Mouse (Mus musculus): ENCODE results near the gene Gm14862.

The Gm14862 gene

DNA sequence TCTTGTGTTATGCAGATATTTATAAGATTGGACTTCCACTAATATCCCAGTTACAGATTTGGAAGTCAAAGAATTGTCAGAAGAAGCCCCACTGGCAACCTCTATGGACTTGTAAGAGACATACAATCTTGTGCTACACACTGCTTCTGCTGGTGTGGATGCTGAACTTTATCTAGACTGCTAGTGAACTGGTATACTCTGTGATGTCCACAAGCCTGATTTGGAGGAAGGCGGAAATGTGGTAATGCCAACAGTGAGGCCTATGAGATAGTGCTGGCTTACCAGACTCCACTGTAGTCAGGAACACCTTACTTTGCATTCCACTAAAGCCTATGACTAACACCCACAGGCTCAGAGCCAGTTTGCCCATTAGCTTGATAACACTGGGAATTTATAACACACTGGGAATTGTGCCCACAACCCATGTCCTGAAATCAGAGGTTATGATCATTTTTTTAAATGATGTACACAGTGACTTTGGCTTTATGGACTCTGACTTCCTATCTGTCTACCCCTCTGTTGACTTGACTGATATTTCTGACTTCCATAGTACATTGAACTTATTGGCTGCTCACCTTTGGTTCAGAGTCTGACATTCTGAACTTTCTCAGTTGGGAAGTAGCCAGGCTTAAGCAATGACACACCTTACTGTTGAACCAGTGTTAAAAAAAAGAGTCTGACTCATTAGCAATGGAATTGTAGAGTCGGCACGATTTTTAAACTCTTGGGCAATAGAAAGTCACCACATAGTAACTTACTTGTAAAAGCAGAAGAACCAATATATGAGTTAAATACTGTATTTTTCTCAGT lies 34.1 kb downstream of the Gm14862 start:
- no peak for DNase-seq (ENCODE audit: low spot score)

GRCm38 (mm10) chrX:9221736-9222135 lies 35.0 kb downstream of the Gm14862 start:
- DNase-seq (ENCODE audit: low spot score) = no peak

GRCm38 (mm10) chrX:9221206-9221605 lies 35.5 kb downstream of the Gm14862 start:
- DNase-seq (ENCODE audit: low spot score) = peak; percentile 26

DNA sequence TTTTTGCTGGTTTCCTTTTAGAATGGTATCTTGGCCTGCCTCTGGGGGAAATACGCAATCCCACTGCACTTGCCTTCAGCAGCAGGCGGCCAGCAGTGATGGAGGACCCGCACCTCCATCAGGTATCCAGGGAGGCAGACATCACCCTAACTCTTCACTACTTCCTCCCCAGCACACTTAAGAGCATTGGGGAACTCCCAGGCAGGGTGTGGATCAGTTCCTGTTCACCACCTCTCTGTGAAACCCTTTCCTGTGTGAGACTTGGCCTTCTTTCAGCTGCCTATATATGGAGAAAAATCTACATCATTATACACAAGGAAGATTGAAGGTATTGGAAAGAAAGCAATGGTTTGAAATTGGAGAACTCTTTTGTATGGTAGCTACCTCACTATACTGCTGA lies 37.1 kb downstream of the Gm14862 start:
- DNase-seq (ENCODE audit: low spot score) = no peak

- DNase-seq (ENCODE audit: low spot score) = no peak
These were observed 40.5 kb downstream of the Gm14862 start for GRCm38 (mm10) chrX:9216244-9216643.

DNA sequence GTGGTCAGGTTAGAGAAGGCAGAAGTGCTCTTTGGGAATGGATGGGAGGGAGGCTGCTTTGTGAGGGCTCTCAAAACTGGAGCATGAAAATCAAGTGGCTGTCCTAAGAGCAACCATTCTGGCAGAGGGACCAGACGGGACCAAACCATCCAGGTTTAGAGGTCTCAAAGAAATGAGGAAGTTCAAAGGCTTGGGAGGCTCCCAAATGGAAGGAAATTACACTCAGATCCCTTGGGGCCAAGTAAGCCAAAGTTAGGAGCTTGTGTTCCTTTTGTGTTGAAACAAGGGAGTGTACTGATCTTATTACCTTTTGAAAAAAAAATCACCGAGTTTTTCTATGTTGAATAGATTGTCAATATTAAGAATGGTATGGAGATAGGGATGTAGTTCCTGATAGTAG lies 51.6 kb downstream of the Gm14862 start:
- DNase-seq (ENCODE audit: low spot score) = no peak

DNA sequence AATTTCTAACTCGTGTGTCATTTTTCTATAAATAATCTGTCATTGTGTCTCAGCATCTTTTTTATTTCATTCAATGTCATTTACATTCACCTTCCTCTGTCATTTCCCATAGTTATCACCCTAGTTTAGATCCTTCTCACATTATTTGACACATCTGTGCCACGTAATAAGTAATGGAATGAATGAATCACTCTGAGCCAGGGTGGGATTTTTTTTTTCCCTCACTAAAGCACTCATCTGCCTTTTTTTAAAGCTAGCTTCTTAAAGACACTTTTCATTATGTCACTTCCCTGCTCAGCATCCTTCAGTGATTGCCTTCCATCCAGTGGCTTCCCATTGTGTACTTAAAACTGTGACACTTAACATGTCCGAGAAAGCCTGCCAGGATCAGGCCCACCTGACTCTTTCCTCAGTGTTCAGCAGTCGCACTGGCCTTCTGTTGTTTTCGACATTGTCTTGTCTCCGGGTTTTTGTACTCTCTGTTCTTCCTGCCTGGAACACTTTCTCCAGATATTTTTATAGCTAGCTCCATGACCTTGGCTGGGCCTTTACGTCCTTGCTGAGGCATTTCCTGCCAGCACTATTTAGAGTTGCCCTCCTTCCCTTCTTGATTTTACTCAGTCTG lies 53.8 kb downstream of the Gm14862 start:
- no peak for DNase-seq (ENCODE audit: low spot score)

DNA sequence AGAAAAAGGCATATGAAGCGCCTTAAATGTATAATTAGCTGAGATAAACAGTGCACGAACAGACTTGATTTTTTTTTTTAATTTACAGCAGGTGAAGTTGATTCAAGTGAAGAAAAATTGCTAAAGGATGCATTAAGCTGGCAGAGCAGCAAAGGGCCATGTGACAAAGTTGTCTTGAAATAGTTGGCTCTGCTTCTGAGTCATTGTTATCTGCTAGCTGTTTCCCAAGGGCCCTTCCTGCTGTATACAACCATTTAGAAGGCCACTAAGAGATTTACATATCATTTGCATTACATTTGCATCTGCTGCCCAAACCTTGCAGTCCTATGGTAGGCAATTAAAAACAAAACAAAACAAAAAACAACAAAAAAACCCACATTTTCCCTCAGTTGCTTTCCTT lies 54.7 kb downstream of the Gm14862 start:
- DNase-seq (ENCODE audit: low spot score) = no peak
